Mouse (Mus musculus): ENCODE measurements around the gene Mb21d2.

Mb21d2 gene

GRCm38 (mm10) chr16:28928815-28929685 is at the start of gene Mb21d2:
TSS of gene Mb21d2 (minus strand) at chr16:28929673.
- DNase-seq (ENCODE audit: low spot score), result no peak

DNA sequence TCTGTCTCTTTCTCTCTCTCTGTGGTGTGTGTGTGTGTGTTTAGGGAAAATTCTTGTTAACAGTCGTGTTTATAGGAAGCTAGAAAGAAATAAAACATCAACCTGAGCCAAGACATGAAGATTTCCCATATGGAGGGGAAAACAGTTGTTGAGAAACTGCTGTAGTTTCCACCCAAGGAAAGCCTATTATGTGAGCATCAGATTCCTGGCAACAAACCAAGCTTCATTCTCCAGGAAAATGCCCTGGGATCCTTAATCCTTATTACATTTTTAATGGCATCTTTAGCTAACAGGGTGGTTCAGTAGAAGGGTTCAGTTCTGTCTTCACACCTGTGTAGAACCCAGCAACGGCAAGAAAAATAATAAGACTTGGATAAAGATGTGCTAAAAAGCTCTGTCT is 36.8 kb upstream of the Mb21d2 start:
- no peak for DNase-seq (ENCODE audit: low spot score)

- no peak for DNase-seq (ENCODE audit: low spot score)
These were observed 34.6 kb upstream of the Mb21d2 start for GRCm38 (mm10) chr16:28964048-28964447.

DNA sequence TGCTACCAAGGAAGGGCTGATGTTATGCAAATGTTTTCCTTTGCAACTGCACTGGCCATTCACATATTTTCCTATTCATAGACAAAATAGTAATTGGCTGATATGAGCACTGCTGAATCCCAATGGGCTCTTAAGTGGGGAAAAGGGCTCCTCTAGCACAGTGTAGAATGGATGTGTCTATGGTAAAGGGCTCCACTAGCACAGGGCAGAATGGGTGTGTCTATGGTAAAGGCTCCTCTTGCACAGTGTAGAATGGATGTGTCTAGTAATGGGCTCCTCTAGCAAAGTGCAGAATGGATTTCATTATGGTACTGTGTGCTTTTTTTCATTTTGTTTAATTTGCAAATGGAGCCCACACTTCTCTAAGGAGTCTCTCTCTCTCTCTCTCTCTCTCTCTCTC is 33.5 kb upstream of the Mb21d2 start:
- DNase-seq (ENCODE audit: low spot score), result no peak

DNA sequence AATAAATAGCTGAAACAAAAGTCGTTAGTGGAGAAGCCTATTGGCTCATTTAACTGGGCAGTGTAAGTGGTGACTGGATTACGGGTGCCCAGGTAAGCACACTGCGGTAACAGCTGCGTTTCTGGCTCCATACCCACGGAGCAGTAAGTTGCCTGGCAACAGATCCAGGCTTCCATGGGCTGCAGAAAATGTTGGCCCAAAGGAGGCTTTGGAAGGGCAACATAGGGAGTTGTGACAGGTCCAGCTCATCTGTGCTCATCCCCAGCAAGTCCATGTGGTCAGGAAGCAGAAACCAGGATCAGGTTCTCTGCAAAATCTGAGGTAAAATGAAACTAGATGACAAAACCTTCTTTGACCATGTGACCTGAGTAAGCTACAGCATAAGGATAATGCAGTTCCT is 20.3 kb upstream of the Mb21d2 start:
- no peak for DNase-seq (ENCODE audit: low spot score)

DNA sequence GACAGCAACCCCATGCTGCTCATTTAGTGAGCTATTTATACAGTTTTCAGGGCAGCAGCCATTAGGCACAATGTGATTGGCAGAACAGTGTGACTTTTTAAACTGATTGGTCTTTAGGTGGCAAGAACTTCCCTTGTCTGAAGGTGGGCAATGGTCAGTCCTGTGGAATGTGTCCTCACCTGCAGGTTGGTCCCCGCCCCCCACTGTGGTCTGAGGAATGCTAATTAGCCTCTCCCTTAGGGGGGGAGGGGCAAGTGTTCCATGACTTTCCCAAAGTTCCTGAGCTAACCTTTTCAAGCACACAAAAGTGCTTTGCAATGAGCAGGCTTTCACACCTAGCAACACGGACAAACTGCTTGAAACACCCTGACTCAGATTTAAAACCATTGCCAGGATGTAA is 13.8 kb upstream of the Mb21d2 start:
- no peak for DNase-seq (ENCODE audit: low spot score)

- no peak for DNase-seq (ENCODE audit: low spot score)
These were observed 6.8 kb upstream of the Mb21d2 start for GRCm38 (mm10) chr16:28936181-28936792.

GRCm38 (mm10) chr16:28935701-28936100 is 6.2 kb upstream of the Mb21d2 start:
- DNase-seq (ENCODE audit: low spot score), result no peak

DNA sequence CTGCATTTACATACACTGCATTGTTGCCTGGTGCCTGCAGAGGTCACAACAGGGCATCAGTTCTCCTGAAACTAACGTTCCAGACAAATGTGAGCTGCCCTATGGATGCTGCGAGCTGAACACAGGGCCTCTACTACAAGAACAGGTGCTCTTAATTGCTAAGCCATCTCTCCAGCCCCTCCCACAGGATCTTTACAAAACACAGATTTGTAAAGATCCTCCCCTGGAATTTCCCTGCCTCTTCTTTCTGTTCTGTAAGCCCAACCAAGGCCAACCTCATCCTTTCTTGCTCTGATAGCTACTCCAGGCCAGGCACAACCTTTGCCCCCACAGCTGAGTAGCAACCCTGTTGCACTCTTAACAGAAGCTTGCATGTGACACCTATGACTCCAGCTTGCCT is 1.7 kb upstream of the Mb21d2 start:
- no peak for DNase-seq (ENCODE audit: low spot score)

DNA sequence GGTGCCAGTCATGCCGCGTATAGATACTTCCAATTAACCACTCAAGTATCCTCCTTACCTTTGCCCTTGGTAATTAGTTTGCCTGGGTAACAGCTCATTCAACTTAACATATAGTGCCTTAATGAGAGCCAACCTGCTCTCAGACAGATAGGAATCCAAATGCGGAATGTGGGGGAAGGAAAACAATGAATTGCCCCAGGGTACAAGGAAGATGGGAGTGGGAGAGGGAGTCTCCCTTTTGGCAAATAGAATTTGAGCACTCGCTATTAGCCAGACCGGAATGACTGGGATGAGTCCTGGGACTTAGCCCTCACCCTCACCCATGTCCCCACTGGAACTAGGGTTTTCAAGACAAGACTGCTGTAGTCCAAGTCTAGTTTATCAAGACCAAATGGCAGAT is 953 bp upstream of the Mb21d2 start:
- no peak for DNase-seq (ENCODE audit: low spot score)

- no peak for DNase-seq (ENCODE audit: low spot score)
These were observed 316 bp upstream of the Mb21d2 start for GRCm38 (mm10) chr16:28929686-28930291.

GRCm38 (mm10) chr16:28928466-28928814 is 1.0 kb downstream of the Mb21d2 start:
- no peak for DNase-seq (ENCODE audit: low spot score)

GRCm38 (mm10) chr16:28927381-28927780 is 2.1 kb downstream of the Mb21d2 start:
- DNase-seq (ENCODE audit: low spot score), result no peak

DNA sequence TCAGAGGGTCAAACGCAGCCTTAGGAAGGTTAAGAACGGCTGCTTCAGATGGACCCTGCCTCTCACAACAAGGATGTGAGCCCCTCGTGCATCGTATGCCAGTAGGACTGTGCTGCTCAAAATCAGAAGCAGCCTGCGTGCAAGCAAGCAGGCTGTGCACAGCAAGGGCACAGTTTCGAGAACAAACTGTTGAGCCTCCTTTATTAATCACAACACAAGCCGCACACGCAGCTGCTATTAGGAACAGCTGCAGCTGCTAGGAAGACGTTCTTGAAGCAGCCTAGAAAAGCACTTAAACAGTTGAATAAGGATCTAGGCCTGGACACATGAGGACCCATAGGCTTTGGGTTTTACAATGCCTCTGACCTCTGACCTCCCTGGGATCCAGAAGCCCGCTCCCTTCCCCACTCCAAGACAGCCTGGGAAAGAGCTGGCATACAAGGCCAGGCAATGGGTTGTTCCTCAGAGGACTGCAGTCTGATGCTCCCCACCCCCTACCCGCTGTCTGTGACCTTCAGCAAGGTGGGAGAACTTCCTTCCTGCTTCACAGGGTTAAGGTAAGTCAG is 10.1 kb downstream of the Mb21d2 start:
- no peak for DNase-seq (ENCODE audit: low spot score)

DNA sequence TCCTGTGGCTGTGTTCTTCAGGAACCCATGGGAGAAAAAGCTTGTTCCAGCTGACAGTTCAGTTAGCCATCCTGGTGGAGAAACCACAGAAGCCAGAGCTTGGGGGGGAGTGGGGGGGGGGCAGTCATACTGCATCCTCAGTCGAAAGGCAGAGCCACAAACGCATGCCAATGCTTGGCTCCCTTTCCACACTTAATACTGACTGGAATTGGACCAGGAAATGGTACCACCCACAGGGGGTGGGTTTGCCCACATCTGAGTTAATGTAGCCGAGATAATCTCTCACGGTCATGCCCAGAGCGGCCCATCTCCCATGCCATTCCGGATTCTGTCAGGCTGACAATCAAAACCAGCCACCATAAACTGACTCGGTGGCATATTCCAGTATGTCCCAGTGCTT is 14.1 kb downstream of the Mb21d2 start:
- DNase-seq (ENCODE audit: low spot score), result no peak

DNA sequence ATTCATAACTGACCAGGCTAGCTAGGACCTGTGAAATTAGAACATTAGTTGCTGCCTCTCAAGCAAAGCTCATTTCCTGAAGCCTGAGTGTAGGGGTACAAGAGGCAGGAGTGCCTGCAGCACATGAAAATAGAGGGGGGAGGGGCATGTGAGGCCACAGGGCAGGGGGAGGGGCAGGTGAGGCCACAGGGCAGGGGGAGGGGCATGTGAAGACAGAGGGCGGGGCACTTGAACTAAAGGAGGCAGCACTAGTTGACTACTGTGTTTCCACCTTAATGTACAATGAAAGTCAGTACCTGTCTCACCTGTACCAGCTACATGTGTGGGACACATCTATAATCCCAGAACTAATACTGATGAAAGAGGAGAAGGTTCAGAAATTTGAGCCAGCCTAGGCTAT is 14.8 kb downstream of the Mb21d2 start:
- no peak for DNase-seq (ENCODE audit: low spot score)

DNA sequence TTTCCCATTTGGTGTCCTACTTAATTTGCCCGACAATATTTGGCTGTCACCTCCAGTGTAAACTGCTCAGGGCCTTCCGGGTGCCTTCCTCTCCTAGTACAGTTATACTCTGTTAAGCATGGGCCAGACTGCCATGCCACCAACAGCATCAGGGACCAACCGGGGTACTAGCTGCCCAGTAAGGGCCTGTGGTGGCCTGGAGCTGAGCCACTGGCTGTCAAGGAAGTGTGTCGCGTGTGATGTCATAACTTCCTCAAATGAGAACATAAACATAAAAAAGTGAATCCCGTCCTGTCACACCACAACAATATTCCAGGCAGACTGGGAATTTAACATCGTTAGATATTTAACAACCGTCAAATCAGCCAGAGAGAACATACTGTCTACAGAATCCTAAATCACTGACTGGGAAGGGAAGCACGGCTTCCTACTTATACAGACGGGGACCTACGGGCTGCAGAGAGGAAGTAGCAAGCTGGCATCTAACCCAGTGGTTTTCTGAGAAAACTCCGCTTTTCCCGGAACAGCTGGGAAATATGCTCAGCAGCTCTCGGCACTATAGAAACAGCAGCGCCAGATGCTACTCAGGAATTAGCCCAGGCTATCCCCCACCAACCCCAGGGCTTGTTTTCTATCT is 17.9 kb downstream of the Mb21d2 start:
- no peak for DNase-seq (ENCODE audit: low spot score)

- no peak for DNase-seq (ENCODE audit: low spot score)
These were observed 22.9 kb downstream of the Mb21d2 start for GRCm38 (mm10) chr16:28906370-28907275.

DNA sequence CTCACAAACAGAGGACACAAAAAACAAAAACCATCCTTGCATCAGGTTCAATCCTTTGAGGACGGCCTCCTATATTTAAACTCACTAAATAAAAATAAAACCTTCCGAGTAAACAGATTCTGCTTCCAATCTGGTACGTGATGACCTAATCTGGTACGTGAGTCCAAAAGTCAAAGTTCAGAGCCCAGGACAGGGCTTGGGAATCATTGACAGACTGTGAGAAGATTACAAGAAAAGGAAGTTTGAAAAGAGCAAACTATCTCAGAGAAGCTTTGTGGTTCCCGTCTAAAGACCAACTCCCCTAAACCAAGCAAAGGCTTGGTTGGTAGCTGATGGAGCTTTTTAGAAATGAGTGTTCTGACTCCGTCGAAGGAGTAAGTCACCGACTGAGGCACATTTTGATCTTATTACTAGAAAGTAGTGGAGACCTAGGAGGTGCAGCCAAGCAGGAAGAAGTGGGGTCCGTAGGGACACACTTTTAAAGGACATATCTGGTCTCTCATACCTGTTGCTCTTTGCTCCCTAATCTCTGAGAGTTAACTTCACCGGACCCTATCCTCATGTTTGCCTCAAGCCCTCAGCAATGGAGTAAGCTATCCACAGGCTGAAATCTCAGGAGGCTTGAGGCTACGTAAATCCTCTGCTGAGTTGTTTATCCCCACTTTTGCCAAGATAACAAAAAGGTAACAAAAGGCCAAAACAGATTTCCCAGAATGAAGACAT is 23.7 kb downstream of the Mb21d2 start:
- no peak for DNase-seq (ENCODE audit: low spot score)

DNA sequence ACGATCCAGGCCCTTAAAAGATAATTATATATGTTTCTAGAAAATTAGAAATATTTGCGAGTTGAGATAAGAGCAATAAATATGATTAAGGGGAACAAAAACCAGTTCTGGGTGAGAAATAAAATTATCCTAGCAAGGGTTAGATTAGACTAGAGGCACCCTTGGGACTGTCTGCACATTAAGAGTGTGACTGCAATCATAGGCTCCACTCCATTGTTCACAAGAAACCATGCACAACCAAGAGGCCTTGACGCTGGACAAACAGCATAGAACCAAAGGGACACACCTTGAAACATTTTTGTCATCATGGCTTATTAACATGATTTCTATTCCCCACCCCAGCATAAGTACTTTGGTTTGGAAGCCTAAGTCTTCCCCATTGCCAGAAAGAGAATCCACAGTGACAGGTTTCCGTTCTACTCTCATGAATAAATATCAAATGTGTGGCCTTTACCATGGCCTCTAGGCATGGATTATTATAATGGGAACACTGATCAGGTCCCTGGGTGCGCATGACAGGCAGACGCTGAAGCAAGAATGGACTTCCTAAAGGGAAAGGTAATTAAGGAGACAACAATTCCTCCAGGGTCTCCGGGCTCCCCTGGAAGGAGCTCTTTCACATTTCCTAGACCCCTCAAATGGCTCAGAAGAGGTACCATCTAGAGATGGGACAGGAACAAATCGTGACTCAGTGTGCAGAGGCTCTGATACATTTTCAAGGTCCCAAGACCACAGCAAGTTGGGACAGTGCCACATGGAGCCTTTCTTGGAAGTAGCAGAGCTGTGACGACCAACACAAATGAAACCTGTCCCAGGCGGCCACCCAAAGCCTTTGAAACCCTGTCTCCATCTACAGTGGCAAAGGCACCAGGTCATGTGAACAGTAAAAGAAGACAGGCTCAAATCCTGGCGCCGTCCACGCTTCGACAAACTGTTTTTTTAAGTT is 26.6 kb downstream of the Mb21d2 start:
- no peak for DNase-seq (ENCODE audit: low spot score)
